In the genomic region with DNA sequence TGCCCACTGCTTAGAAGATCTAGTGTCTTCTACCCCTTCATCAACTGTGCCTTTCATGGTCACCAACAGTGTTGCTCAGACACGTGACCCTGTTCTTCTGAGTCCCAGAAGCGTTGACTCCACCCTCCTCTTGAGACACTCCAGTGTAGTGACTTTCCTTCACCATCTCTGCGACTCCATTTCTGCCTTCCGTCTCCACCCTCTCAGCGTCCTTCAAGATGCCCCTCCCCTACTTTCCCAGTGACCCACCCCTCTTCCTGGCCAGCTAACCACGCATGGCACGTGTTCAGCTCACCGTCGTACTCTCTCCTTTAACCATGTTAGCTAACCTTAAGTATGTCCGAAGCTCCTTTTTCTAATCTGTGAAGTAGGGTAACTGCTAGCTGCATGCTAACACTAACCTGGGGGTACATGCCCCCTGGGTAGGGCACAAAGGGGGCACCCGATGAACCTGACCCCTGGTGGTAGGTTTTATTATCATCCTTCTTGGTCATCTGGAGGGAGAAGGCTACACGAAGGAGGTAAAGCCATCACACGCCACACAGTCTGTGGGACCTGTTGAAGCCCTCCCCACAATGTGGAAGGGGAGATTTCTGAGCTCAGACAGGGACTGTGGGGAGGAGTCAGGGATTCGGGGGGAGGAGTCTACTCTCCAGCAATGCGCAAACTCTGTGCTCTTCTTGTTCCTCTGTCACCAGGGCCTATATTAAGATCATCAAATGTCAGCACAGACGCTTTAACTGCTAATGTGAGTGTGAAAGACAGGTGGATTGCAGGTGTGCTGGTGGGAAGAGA, we compare ENCODE assay signal across 10 mouse cellular contexts.
DNase-seq lines count a peak whose midpoint lies in the region; ATAC-seq and TF ChIP-seq lines count a peak whose summit lies in the region.
"Had no signal": no experiment of that assay in that cellular context is flagged by ENCODE, and none has a peak within 500 bp of the region (broad histone marks: within the 10 kb centered on the region; RNA-seq: fewer than 3 reads in every experiment).

No protein-coding gene starts in this region.

- no peaks in the 10 kb centered on the region for H3K36me3 ChIP-seq in liver, embryonic 14.5 days (replicated peaks; ENCODE audit: control insufficient read depth, insufficient read depth, low read depth)
- H3K36me3 ChIP-seq in limb, embryonic 13.5 days = no peaks in the 10 kb centered on the region
- no peaks in the 10 kb centered on the region for H3K36me3 ChIP-seq in neural tube, embryonic 13.5 days

- H3K9me3 ChIP-seq in liver, embryonic 14.5 days (ENCODE audit: control insufficient read depth, low read length) = peaks cover 2% of the 10 kb centered on the region; the same call in 1 of the 2 replicates
- H3K9me3 ChIP-seq in limb, embryonic 13.5 days = peaks cover 3% of the 10 kb centered on the region; the same call in 1 of the 2 replicates
- 0 out of 2 replicates have a peak, but pooled peaks cover 1% of the 10 kb centered on the region for H3K9me3 ChIP-seq in neural tube, embryonic 13.5 days

- H3K4me2 ChIP-seq in liver, embryonic 14.5 days (ENCODE audit: low read depth) = no peak overlapping the region
- H3K4me2 ChIP-seq in limb, embryonic 13.5 days (replicated peaks) = peak overlapping the region; percentile 24
- H3K4me2 ChIP-seq in neural tube, embryonic 13.5 days = no peak overlapping the region

- 0 out of 2 replicates have a peak, but pooled peaks have one; percentile 28 for TF ChIP-seq CTCF in liver, embryonic 14.5 days (IDR thresholded peaks at IDR 0.05; ENCODE audit: low read depth)

- no peak for ATAC-seq in liver, embryonic 14.5 days (ENCODE audit: insufficient read depth)
- ATAC-seq in common myeloid progenitor, adult 5-6 weeks (replicated peaks; ENCODE audit: low read depth, poor library complexity, severe bottlenecking) = peak; percentile 29; the same call in 1 of the 2 replicates
- no peak for ATAC-seq in limb, embryonic 13.5 days (ENCODE audit: low FRiP score, low read depth)
- ATAC-seq in neural tube, embryonic 13.5 days (ENCODE audit: low read depth) = no peak
- ATAC-seq: Patski had no signal

- TF ChIP-seq EP300 in liver, embryonic 14.5 days (IDR thresholded peaks at IDR 0.05; ENCODE audit: low read depth) = no peak

- H3K4me3 ChIP-seq in liver, embryonic 14.5 days (ENCODE audit: insufficient read depth in 1 of 2, low read depth in 2 of 2, low read length in 2 of 2) = no peak overlapping the region
- no peak overlapping the region for H3K4me3 ChIP-seq in limb, embryonic 13.5 days
- no peak overlapping the region for H3K4me3 ChIP-seq in neural tube, embryonic 13.5 days

- H3K9ac ChIP-seq in liver, embryonic 14.5 days (replicated peaks) = no peak overlapping the region
- 0 out of 2 replicates have a peak overlapping the region, but pooled peaks have one; percentile 31 for H3K9ac ChIP-seq in limb, embryonic 13.5 days
- no peak overlapping the region for H3K9ac ChIP-seq in neural tube, embryonic 13.5 days

- no peak overlapping the region for H3K27ac ChIP-seq in liver, embryonic 14.5 days
- H3K27ac ChIP-seq in limb, embryonic 13.5 days = peak overlapping the region; percentile 48; the same call in 1 of the 2 replicates
- peak overlapping the region; percentile 52; the same call in 1 of the 2 replicates for H3K27ac ChIP-seq in neural tube, embryonic 13.5 days (replicated peaks)

- 51% methylated on average over 16 of the region's 16 CpGs for WGBS in liver, embryonic 14.5 days (ENCODE audit: insufficient replicate concordance)
- 75% methylated on average over 16 of the region's 16 CpGs for WGBS in limb, embryonic 13.5 days
- WGBS in neural tube, embryonic 13.5 days = 85% methylated on average over 16 of the region's 16 CpGs

- DNase-seq in liver, embryonic 14.5 days (ENCODE audit: low read depth in 3 of 3, low spot score in 3 of 3) = no peak
- no peak for DNase-seq in liver
- DNase-seq in ovary, postnatal 36 days (ENCODE audit: low spot score) = no peak
- no peak for DNase-seq in urinary bladder, postnatal 36 days (ENCODE audit: low spot score in 2 of 2)
- no peak for DNase-seq in layer of hippocampus, postnatal 36 days
- DNase-seq: cerebellum, adult 8-10 months had no signal

- no peaks in the 10 kb centered on the region for H3K4me1 ChIP-seq in liver, embryonic 14.5 days (replicated peaks; ENCODE audit: control insufficient read depth in 2 of 2, insufficient read depth in 2 of 2, low read length in 1 of 2)
- H3K4me1 ChIP-seq in limb, embryonic 13.5 days = peaks cover 30% of the 10 kb centered on the region
- peaks cover 30% of the 10 kb centered on the region for H3K4me1 ChIP-seq in neural tube, embryonic 13.5 days (replicated peaks)

- H3K27me3 ChIP-seq in liver, embryonic 14.5 days (ENCODE audit: control insufficient read depth, insufficient read depth, low read length) = no peaks in the 10 kb centered on the region
- 0 out of 2 replicates have a peak, but pooled peaks cover 9% of the 10 kb centered on the region for H3K27me3 ChIP-seq in limb, embryonic 13.5 days
- H3K27me3 ChIP-seq in neural tube, embryonic 13.5 days = no peaks in the 10 kb centered on the region
- H3K27me3 ChIP-seq: Patski had no signal
